Mouse (Mus musculus): ENCODE data around the gene Mprip. TPM values are rescaled to one million over a fixed set of nuclear protein-coding genes. Genes with fewer than 3 reads are reported as not detected.

Gene Mprip
- polyA plus RNA-seq, 2 experiments: 87.1 to 122 TPM

- 95% methylated on average over 1 of the region's 1 CpGs for WGBS
- Histone ChIP-seq H3K4me1 (ENCODE audit: control insufficient read depth, insufficient read depth, low read length) (peaks cover 3% of the 10 kb centered on the region; the same call in 1 of the 2 replicates), H3K9ac (ENCODE audit: low read depth, low read length, severe bottlenecking) (no peak overlapping the region), H3K27ac (replicated peaks; ENCODE audit: low read depth, low read length) (no peak overlapping the region), H3K4me2 (replicated peaks; ENCODE audit: low read depth, low read length, severe bottlenecking) (no peak overlapping the region), H3K4me3 (replicated peaks; ENCODE audit: low read length) (no peak overlapping the region), H3K36me3 (ENCODE audit: control insufficient read depth, insufficient read depth, low read length) (peaks cover 35% of the 10 kb centered on the region), H3K27me3 (ENCODE audit: control insufficient read depth, insufficient read depth, low read length) (no peaks in the 10 kb centered on the region), H3K9me3 (ENCODE audit: control insufficient read depth, low read length) (no peaks in the 10 kb centered on the region)
- DNase-seq (ENCODE audit: low spot score): no peak
- TF ChIP-seq POLR2A (IDR thresholded peaks at IDR 0.05; ENCODE audit: borderline replicate concordance, extremely low read depth, insufficient read depth, insufficient read length): no peak
- no peak for ATAC-seq (ENCODE audit: low FRiP score, low read depth)
Measured at GRCm38 (mm10) chr11:59789311-59789710, 128.2 kb downstream of the Mprip start.

DNA sequence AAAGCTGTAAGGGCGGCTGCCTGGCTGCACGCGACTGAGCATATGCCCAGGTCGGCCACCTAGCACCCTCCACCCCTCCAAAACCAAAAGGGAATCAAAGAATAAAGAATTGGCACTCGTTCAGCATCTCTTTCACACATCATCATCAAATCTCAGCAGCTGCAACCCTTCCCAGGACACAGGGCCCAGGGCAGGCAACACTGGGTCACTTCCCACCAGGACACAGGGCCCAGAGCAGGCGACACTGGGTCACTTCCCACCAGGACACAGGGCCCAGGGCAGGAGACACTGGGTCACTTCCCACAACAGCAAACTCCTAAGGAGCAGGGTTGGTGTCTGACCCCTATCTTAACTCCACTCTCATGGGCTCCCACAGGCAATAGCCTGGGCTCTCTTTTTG, 132.3 kb downstream of the Mprip start:
- Histone ChIP-seq H3K9me3 (ENCODE audit: control insufficient read depth, low read length) (no peaks in the 10 kb centered on the region), H3K27me3 (ENCODE audit: control insufficient read depth, insufficient read depth, low read length) (no peaks in the 10 kb centered on the region), H3K4me1 (ENCODE audit: control insufficient read depth, insufficient read depth, low read length) (no peaks in the 10 kb centered on the region), H3K4me3 (replicated peaks; ENCODE audit: low read length) (no peak overlapping the region), H3K9ac (ENCODE audit: low read depth, low read length, severe bottlenecking) (no peak overlapping the region), H3K4me2 (replicated peaks; ENCODE audit: low read depth, low read length, severe bottlenecking) (no peak overlapping the region), H3K36me3 (ENCODE audit: control insufficient read depth, insufficient read depth, low read length) (peaks cover 74% of the 10 kb centered on the region), H3K27ac (replicated peaks; ENCODE audit: low read depth, low read length) (no peak overlapping the region)
- WGBS: 90% methylated on average over 6 of the region's 6 CpGs
- ATAC-seq (ENCODE audit: low FRiP score, low read depth) (no peak), DNase-seq (ENCODE audit: low spot score) (no peak)
- TF ChIP-seq POLR2A (IDR thresholded peaks at IDR 0.05; ENCODE audit: borderline replicate concordance, extremely low read depth, insufficient read depth, insufficient read length): no peak

DNA sequence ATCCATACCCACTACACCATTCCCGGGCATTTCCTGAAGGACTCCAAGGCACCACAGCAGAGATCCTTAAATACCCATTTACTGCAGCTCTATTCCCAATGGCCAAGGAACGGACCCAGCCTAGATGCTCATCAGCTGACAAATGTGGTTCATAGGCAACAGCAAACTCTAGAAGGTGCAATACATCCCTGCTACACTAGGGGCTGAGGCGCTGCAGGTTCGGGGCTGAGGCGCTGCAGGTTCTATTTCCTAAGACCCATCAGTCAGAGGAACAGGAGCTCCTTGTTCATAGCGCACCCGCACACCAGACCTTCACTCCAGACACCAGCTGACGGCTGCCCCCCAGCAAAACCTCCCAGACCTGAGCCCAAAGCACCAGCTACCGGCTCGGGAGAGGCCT, 139.3 kb downstream of the Mprip start:
- no peak overlapping the region for H3K9ac ChIP-seq (ENCODE audit: low read depth, low read length, severe bottlenecking)
- H3K9me3 ChIP-seq (ENCODE audit: control insufficient read depth, low read length): no peaks in the 10 kb centered on the region
- peaks cover 97% of the 10 kb centered on the region for H3K36me3 ChIP-seq (ENCODE audit: control insufficient read depth, insufficient read depth, low read length)
- no peak overlapping the region for H3K27ac ChIP-seq (replicated peaks; ENCODE audit: low read depth, low read length)
- H3K4me1 ChIP-seq (ENCODE audit: control insufficient read depth, insufficient read depth, low read length): no peaks in the 10 kb centered on the region
- no peak overlapping the region for H3K4me2 ChIP-seq (replicated peaks; ENCODE audit: low read depth, low read length, severe bottlenecking)
- no peak overlapping the region for H3K4me3 ChIP-seq (replicated peaks; ENCODE audit: low read length)
- H3K27me3 ChIP-seq (ENCODE audit: control insufficient read depth, insufficient read depth, low read length): no peaks in the 10 kb centered on the region
- DNase-seq (ENCODE audit: low spot score) (no peak), ATAC-seq (ENCODE audit: low FRiP score, low read depth) (no peak)
- TF ChIP-seq POLR2A (IDR thresholded peaks at IDR 0.05; ENCODE audit: borderline replicate concordance, extremely low read depth, insufficient read depth, insufficient read length): no peak
- WGBS: 95% methylated on average over 10 of the region's 10 CpGs

- Histone ChIP-seq H3K9me3 (ENCODE audit: control insufficient read depth, low read length) (no peaks in the 10 kb centered on the region), H3K4me1 (ENCODE audit: control insufficient read depth, insufficient read depth, low read length) (no peaks in the 10 kb centered on the region), H3K4me3 (replicated peaks; ENCODE audit: low read length) (no peak overlapping the region), H3K9ac (ENCODE audit: low read depth, low read length, severe bottlenecking) (no peak overlapping the region), H3K27me3 (ENCODE audit: control insufficient read depth, insufficient read depth, low read length) (no peaks in the 10 kb centered on the region), H3K27ac (replicated peaks; ENCODE audit: low read depth, low read length) (no peak overlapping the region), H3K36me3 (ENCODE audit: control insufficient read depth, insufficient read depth, low read length) (peaks cover 99% of the 10 kb centered on the region), H3K4me2 (replicated peaks; ENCODE audit: low read depth, low read length, severe bottlenecking) (no peak overlapping the region)
- no peak for TF ChIP-seq POLR2A (IDR thresholded peaks at IDR 0.05; ENCODE audit: borderline replicate concordance, extremely low read depth, insufficient read depth, insufficient read length)
- ATAC-seq (ENCODE audit: low FRiP score, low read depth): no peak
- 92% methylated on average over 8 of the region's 8 CpGs for WGBS
- DNase-seq (ENCODE audit: low spot score): no peak
Measured at GRCm38 (mm10) chr11:59801881-59802280, 140.8 kb downstream of the Mprip start.

DNA sequence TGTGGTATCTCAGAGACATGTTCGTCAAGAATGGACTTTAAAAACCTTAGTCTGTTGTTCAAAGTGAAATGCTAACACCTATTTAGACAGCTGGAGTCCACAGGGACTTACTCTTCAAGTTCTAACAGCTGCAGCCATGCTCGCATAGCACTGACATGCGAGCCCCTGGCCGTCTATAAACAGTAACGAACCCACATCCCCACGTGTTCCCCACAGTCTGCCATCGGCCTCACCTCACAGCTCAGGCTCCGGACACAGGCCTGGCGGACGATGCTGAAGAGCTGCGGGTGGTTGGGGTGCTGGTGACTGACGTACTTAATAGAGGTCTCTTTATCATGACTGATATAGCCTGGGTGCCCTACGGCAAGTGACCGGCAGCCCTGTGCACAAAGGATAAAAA, 142.4 kb downstream of the Mprip start:
- DNase-seq (ENCODE audit: low spot score): no peak
- no peaks in the 10 kb centered on the region for H3K9me3 ChIP-seq (ENCODE audit: control insufficient read depth, low read length)
- ATAC-seq (ENCODE audit: low FRiP score, low read depth): 0 out of 2 replicates have a peak, but pooled peaks have one; percentile 18
- peaks cover 94% of the 10 kb centered on the region for H3K36me3 ChIP-seq (ENCODE audit: control insufficient read depth, insufficient read depth, low read length)
- WGBS: 65% methylated on average over 14 of the region's 14 CpGs
- H3K27me3 ChIP-seq (ENCODE audit: control insufficient read depth, insufficient read depth, low read length): no peaks in the 10 kb centered on the region
- H3K9ac ChIP-seq (ENCODE audit: low read depth, low read length, severe bottlenecking): no peak overlapping the region
- H3K4me3 ChIP-seq (replicated peaks; ENCODE audit: low read length): no peak overlapping the region
- no peak overlapping the region for H3K4me2 ChIP-seq (replicated peaks; ENCODE audit: low read depth, low read length, severe bottlenecking)
- no peak overlapping the region for H3K27ac ChIP-seq (replicated peaks; ENCODE audit: low read depth, low read length)
- no peak for TF ChIP-seq POLR2A (IDR thresholded peaks at IDR 0.05; ENCODE audit: borderline replicate concordance, extremely low read depth, insufficient read depth, insufficient read length)
- H3K4me1 ChIP-seq (ENCODE audit: control insufficient read depth, insufficient read depth, low read length): peaks cover 2% of the 10 kb centered on the region; the same call in 1 of the 2 replicates
